ENCODE assay signal across 10 mouse cellular contexts in genomic region chr11:79422496-79422895, GRCm38 (mm10).
"Had no signal": no experiment of that assay in that cellular context is flagged by ENCODE, and none has a peak within 500 bp of the region (broad histone marks: within the 10 kb centered on the region; RNA-seq: fewer than 3 reads in every experiment).

No protein-coding gene starts in this region.

- DNase-seq: kidney, adult 11 months; kidney, adult 8-10 months; kidney, postnatal 10 days; kidney, postnatal 36 days; left cerebral cortex, postnatal 4 days; liver, postnatal 0 days; lung, embryonic 14.5 days; retina, postnatal 1 day; thymus, adult 2 months; thymus, postnatal 25 days had no signal
